Mouse (Mus musculus) adrenal gland, postnatal 4 days (tissue): ENCODE results near the gene Tmprss13. TPM values are rescaled to one million over a fixed set of nuclear protein-coding genes. Genes with fewer than 3 reads are reported as not detected.

Source experiments
- DNase-seq, 2 experiments: peaks; one replicate each; pipeline ENCODE4 v3.0.0; 2021 to 2022; ENCODE audit warnings: low spot score in 2 of 2, mixed read lengths in 2 of 2
- long read RNA-seq, 2 experiments: library from polyadenylated mRNA; stranded (forward); transcript quantifications; one replicate each; pipeline ENCODE4 v2.0.0; 2021
- total RNA-seq, 2 experiments: library from RNA; stranded (reverse); gene quantifications; 2 replicates each; pipeline ENCODE4 v1.2.3; 2021

Tmprss13 gene
- under 1 TPM; 0.17 to 0.28 TPM for total RNA-seq
- long read RNA-seq, experiment 1, result 0 reads
- long read RNA-seq, experiment 2, result 0 reads

GRCm38 (mm10) chr9:45318855-45319254, at the start of gene Tmprss13:
TSS of gene Tmprss13 (plus strand) at chr9:45319100.
- no peak for DNase-seq

GRCm38 (mm10) chr9:45272213-45272612, 46.7 kb upstream of the Tmprss13 start:
- no peak for DNase-seq

GRCm38 (mm10) chr9:45274218-45274617, 44.7 kb upstream of the Tmprss13 start:
- DNase-seq, result no peak

GRCm38 (mm10) chr9:45274635-45275034, 44.3 kb upstream of the Tmprss13 start:
- no peak for DNase-seq

- no peak for DNase-seq
Measured at GRCm38 (mm10) chr9:45280059-45280458, 38.8 kb upstream of the Tmprss13 start.

GRCm38 (mm10) chr9:45280891-45281290, 38.0 kb upstream of the Tmprss13 start:
- no peak for DNase-seq

GRCm38 (mm10) chr9:45282466-45282865, 36.4 kb upstream of the Tmprss13 start:
- no peak for DNase-seq

- DNase-seq, result no peak
Measured at GRCm38 (mm10) chr9:45291481-45292168, 27.3 kb upstream of the Tmprss13 start.

- DNase-seq, result no peak
Measured at GRCm38 (mm10) chr9:45294210-45295011, 24.5 kb upstream of the Tmprss13 start.

GRCm38 (mm10) chr9:45299231-45300006, 19.5 kb upstream of the Tmprss13 start:
- no peak for DNase-seq

- DNase-seq, result peak; percentile 79 to 84
Measured at GRCm38 (mm10) chr9:45300422-45301104, 18.3 kb upstream of the Tmprss13 start.

- DNase-seq, result no peak
Measured at GRCm38 (mm10) chr9:45301771-45302170, 17.1 kb upstream of the Tmprss13 start.

- no peak for DNase-seq
Measured at GRCm38 (mm10) chr9:45306746-45307410, 12.0 kb upstream of the Tmprss13 start.

GRCm38 (mm10) chr9:45308521-45308920, 10.4 kb upstream of the Tmprss13 start:
- DNase-seq, result no peak

GRCm38 (mm10) chr9:45311858-45312257, 7.0 kb upstream of the Tmprss13 start:
- no peak for DNase-seq

- DNase-seq, result no peak
Measured at GRCm38 (mm10) chr9:45313913-45314312, 5.0 kb upstream of the Tmprss13 start.

GRCm38 (mm10) chr9:45317635-45318034, 1.3 kb upstream of the Tmprss13 start:
- no peak for DNase-seq

GRCm38 (mm10) chr9:45321465-45321864, 2.6 kb downstream of the Tmprss13 start:
- no peak for DNase-seq

- no peak for DNase-seq
Measured at GRCm38 (mm10) chr9:45321946-45322430, 3.1 kb downstream of the Tmprss13 start.

GRCm38 (mm10) chr9:45326390-45326789, 7.5 kb downstream of the Tmprss13 start:
- DNase-seq, result no peak
